ENCODE assay signal across 14 mouse cellular contexts in the genomic region with DNA sequence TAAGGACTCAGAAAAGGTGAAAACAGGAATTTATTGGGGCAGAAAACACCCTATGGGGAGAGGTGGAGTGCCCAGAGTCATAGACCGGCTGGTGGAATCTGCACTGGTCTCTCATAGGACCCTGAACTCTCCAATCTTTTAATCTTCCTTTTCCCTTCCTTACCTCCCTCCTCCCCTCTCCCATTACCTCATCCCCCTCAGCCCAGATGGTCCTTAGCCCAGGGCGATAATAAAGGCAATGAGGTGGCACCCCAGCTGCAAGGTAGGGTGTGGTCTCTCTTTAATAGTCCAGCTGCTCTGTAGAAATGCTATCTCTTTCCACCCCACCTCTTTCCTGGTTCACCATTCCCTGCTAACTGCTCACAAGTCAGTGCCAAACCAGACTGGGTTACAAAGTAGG. TPM values are rescaled to one million over a fixed set of nuclear protein-coding genes. Genes with fewer than 3 reads are reported as not detected.
DNase-seq lines count a peak whose midpoint lies in the region; ATAC-seq lines count a peak whose summit lies in the region.
"Had no signal": no experiment of that assay in that cellular context is flagged by ENCODE, and none has a peak within 500 bp of the region (broad histone marks: within the 10 kb centered on the region; RNA-seq: fewer than 3 reads in every experiment).

No protein-coding gene starts in this region.

- no peaks in the 10 kb centered on the region for H3K36me3 ChIP-seq in kidney, embryonic 14.5 days (ENCODE audit: control insufficient read depth, insufficient read depth, low read length)
- H3K36me3 ChIP-seq in erythroblast, embryonic 14.5 days (ENCODE audit: control insufficient read depth) = no peaks in the 10 kb centered on the region
- no peaks in the 10 kb centered on the region for H3K36me3 ChIP-seq in hindbrain, embryonic 14.5 days (replicated peaks; ENCODE audit: control insufficient read depth, insufficient read depth)
- H3K36me3 ChIP-seq: limb, embryonic 10.5 days had no signal

- no peaks in the 10 kb centered on the region for H3K9me3 ChIP-seq in kidney, embryonic 14.5 days (ENCODE audit: control insufficient read depth, low read length)
- no peaks in the 10 kb centered on the region for H3K9me3 ChIP-seq in erythroblast, embryonic 14.5 days (ENCODE audit: control insufficient read depth, low read length)
- H3K9me3 ChIP-seq in hindbrain, embryonic 14.5 days (ENCODE audit: control insufficient read depth, low read length) = no peaks in the 10 kb centered on the region
- H3K9me3 ChIP-seq: limb, embryonic 10.5 days; megakaryocyte, embryonic 14.5 days had no signal

- H3K9ac ChIP-seq in kidney, embryonic 14.5 days (ENCODE audit: low read depth, low read length) = no peak overlapping the region
- H3K9ac ChIP-seq in hindbrain, embryonic 14.5 days = no peak overlapping the region

- no peak overlapping the region for H3K4me3 ChIP-seq in kidney, embryonic 14.5 days (ENCODE audit: low read length)
- H3K4me3 ChIP-seq in erythroblast, embryonic 14.5 days (replicated peaks) = peak overlapping the region; percentile 19
- no peak overlapping the region for H3K4me3 ChIP-seq in hindbrain, embryonic 14.5 days (replicated peaks; ENCODE audit: low read length)
- H3K4me3 ChIP-seq: limb, embryonic 10.5 days; megakaryocyte, embryonic 14.5 days had no signal

- ATAC-seq in kidney, embryonic 14.5 days (ENCODE audit: low FRiP score, low TSS enrichment) = 0 out of 2 replicates have a peak, but pooled peaks have one; percentile 55
- peak; percentile 74 for ATAC-seq in megakaryocyte progenitor cell, adult 5-6 weeks (replicated peaks; ENCODE audit: poor library complexity)
- no peak for ATAC-seq in hindbrain, embryonic 14.5 days (ENCODE audit: low FRiP score)

- no peaks in the 10 kb centered on the region for H3K27me3 ChIP-seq in kidney, embryonic 14.5 days (ENCODE audit: control insufficient read depth, insufficient read depth, low read length)
- H3K27me3 ChIP-seq in erythroblast, embryonic 14.5 days (ENCODE audit: control insufficient read depth) = no peaks in the 10 kb centered on the region
- no peaks in the 10 kb centered on the region for H3K27me3 ChIP-seq in hindbrain, embryonic 14.5 days (ENCODE audit: control insufficient read depth, insufficient read depth, low read length)
- H3K27me3 ChIP-seq: megakaryocyte, embryonic 14.5 days had no signal

- no peak for DNase-seq in kidney, adult 9 months
- peak; percentile 44 for DNase-seq in c-Kit-negative CD71-positive TER-119-positive erythroid progenitor cells, embryonic 14.5 days (ENCODE audit: low read depth, low spot score)
- DNase-seq in lung, postnatal 10 days = no peak
- no peak for DNase-seq in hindbrain, embryonic 14.5 days (ENCODE audit: low spot score)
- DNase-seq: adrenal gland, postnatal 14 days; cerebellum, adult 9-10 months; kidney, postnatal 25 days; right cerebral cortex, postnatal 4 days had no signal

- H3K4me2 ChIP-seq in kidney, embryonic 14.5 days (replicated peaks; ENCODE audit: low read depth, low read length) = no peak overlapping the region
- H3K4me2 ChIP-seq in hindbrain, embryonic 14.5 days (replicated peaks) = no peak overlapping the region

- 36% methylated on average over 2 of the region's 2 CpGs for WGBS in kidney, embryonic 14.5 days
- WGBS in hindbrain, embryonic 14.5 days = 74% methylated on average over 2 of the region's 2 CpGs

- peaks cover 5% of the 10 kb centered on the region; the same call in 1 of the 2 replicates for H3K4me1 ChIP-seq in kidney, embryonic 14.5 days (ENCODE audit: control insufficient read depth, insufficient read depth, low read length)
- H3K4me1 ChIP-seq in erythroblast, embryonic 14.5 days (ENCODE audit: control insufficient read depth) = peaks cover 54% of the 10 kb centered on the region
- 0 out of 2 replicates have a peak, but pooled peaks cover 4% of the 10 kb centered on the region for H3K4me1 ChIP-seq in hindbrain, embryonic 14.5 days (replicated peaks; ENCODE audit: control insufficient read depth, insufficient read depth, low read length)
- H3K4me1 ChIP-seq: megakaryocyte, embryonic 14.5 days had no signal

- no peak overlapping the region for H3K27ac ChIP-seq in kidney, embryonic 14.5 days (ENCODE audit: low read depth, low read length)
- no peak overlapping the region for H3K27ac ChIP-seq in hindbrain, embryonic 14.5 days
- H3K27ac ChIP-seq: limb, embryonic 10.5 days had no signal

RNA-seq across cellular contexts. Expression of a gene that starts 7.0 kb away (rescaled TPM):
- 5.6 and 13.6 TPM in 2 replicates for polyA plus RNA-seq in kidney, embryonic 14.5 days (2014; fragmentation: Nextera tagmentation; extraction: Ambion mirVana)
- polyA plus RNA-seq in erythroblast, embryonic 14.5 days (2012) = 0.01 and 0.15 TPM in 2 replicates
- total RNA-seq in megakaryocyte progenitor cell, adult 5-6 weeks (2015) = 0.30 and 1.3 TPM in 2 replicates
- total RNA-seq in megakaryocyte progenitor cell, adult 5-6 weeks (2017) = not detected in 2 replicates
- polyA plus RNA-seq in hindbrain, embryonic 14.5 days (2014; fragmentation: Nextera tagmentation; extraction: Ambion mirVana) = 8.6 and 10.7 TPM in 2 replicates
- total RNA-seq: granulocyte monocyte progenitor cell, adult 5-6 weeks had no signal
